Mouse (Mus musculus): ENCODE measurements around the gene Hist1h2bf.

GRCm38 (mm10) chr13:23525901-23526300, 48.1 kb downstream of the Hist1h2bf start:
- TF ChIP-seq CTCF (IDR thresholded peaks at IDR 0.05; ENCODE audit: low read depth) = no peak
- no peak for TF ChIP-seq EP300 (optimal IDR thresholded peaks at IDR 0.05)
